Mouse (Mus musculus) gastrocnemius, postnatal 36 days (tissue): ENCODE measurements at regions not wholly inside any gene's neighbourhood (a gene's known extent, or its start where the extent isn't known, plus 50 kb on each side); places are given as distances from the start of the nearest gene placed in this dataset.

ENCODE experiments used
- DNase-seq, 2 experiments: peaks; one replicate each; pipeline ENCODE4 v3.0.0; 2022
- intact Hi-C: fragments of 180-260 bp; cut with DNase I; formaldehyde crosslinking; loops from one replicate; pipeline ENCODE4 v1.15.1; 2025

- no peak for DNase-seq
- intact Hi-C loops: no loop called here
These were observed 395.6 kb downstream of the Bcl11a start for GRCm38 (mm10) chr11:24473368-24474010.

DNA sequence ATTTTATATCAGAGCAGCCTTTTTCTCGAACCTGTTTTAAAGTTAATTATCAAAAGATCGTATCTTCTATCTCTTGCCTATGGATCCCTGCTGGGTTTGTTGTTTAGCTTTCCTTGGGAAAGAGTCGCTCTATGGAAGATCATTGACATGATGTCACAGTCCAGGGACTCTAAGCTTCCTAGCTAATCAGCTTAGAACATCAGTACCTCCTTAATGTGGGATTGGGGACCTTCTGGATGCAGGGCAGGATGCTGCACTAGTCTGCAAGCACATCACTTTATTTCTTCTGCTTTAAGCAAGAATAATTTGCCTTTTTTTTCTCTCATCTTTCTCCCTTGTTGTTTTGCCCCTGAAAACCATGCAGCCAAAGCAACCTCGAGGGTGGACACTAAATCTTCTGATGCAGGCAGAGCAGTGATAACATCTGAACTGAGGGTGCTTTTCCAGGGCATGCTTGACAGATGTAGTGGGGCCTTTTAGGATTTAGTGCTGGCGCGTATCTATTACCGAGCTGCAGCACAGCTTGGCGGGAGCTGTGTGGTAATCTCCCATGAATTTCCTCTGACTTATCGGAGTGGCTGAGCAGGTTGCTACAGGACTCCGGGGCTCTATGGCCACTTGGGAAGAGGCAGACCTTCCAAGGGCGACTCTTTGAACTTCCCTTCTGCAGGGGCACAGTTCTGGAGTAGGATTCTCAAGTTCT lies 425.0 kb downstream of the Bcl11a start:
- DNase-seq: no peak
- intact Hi-C loops: no loop called here

- DNase-seq: no peak
- intact Hi-C loops: no loop called here
These were observed 437.7 kb downstream of the Bcl11a start for GRCm38 (mm10) chr11:24515568-24515967.

DNA sequence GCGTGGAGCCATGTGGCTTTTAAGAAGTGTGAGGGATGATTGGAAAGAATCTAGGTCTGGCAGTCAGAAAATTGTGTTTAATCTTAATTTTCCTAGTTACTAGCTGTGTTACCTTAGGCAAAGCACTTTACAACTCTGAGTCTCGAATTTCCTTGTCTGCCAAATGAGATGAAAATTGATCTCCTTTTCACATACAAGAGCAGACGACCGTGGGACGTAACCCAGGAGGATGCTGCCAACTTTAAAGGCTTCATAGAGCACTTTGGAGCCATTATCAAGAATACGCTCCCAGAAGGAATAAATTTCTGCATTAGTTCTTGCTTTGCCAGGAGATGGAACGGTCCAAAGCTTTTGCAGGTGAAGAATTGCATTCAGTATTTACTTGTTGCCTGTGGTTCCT lies 457.6 kb downstream of the Bcl11a start:
- intact Hi-C loops: no loop called here
- DNase-seq: no peak

- intact Hi-C loops: no loop called here
- DNase-seq: no peak
These were observed 459.9 kb downstream of the Bcl11a start for GRCm38 (mm10) chr11:24537721-24538120.

GRCm38 (mm10) chr11:24569655-24570054 lies 491.8 kb downstream of the Bcl11a start:
- DNase-seq: no peak
- intact Hi-C loops: no loop called here

DNA sequence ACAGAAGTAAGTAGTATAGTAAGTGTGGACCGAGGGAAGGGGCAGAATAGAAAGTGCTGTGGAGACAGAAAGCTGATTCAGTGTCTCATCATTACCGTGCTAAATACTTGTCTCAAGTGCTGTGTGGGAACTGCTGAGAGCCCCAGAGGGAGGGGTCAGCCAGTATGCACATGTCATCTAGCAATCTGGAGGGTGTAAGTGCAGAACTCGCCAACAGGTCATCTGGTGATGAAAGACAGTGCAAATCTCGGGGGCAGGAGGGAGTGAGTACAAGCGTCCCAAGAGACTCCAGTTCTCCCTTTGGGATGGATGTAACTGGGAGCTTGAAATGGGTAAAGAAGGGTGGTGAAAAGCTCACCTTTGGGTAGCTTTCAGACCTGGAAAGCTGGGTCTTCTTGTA lies 535.7 kb downstream of the Bcl11a start:
- no peak for DNase-seq

GRCm38 (mm10) chr11:24615436-24615835 lies 537.6 kb downstream of the Bcl11a start:
- intact Hi-C loops: no loop called here
- no peak for DNase-seq

More for the DNA sequence above, 535.7 kb downstream of the Bcl11a start:
- intact Hi-C loops: no loop called here

DNA sequence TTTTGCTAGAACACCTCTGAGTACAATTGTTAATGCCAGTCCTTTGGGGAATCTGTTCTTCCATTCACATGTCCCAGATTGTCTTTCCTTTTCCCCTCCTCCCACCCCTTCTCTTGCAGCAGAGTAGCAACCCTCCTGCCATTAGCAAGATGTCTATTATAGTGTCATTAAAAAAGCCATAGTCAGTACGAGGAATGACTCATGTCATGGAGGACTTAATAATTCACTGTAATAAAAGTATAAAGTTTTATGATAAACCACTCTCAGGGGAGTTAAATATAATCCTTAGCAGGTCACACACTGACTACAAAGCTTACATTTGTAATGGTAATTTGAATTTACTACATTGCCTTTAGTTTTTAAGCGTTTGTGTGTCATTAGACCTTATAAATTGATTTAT lies 540.7 kb downstream of the Bcl11a start:
- intact Hi-C loops: no loop called here
- DNase-seq: no peak

DNA sequence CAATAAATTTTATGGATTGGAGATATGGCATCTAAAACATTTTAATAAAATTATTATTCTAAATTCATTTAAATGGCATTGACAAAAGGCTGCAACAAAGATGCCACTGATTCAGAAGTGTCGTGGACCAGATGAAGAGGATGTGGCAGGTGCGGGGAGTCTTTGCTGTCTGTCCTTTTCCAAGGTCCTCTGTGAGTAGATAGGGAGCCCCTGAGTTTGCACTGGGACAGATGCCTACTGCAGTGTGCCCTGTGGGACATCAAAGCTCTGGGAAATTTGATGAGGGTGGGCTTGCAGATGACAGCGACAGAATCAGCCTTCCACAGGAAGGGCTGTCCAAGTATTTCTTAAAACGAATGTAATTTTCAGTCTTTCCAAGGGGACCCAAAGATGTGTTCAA lies 541.2 kb downstream of the Bcl11a start:
- DNase-seq: no peak
- intact Hi-C loops: no loop called here

- DNase-seq: no peak
- intact Hi-C loops: no loop called here
These were observed 550.8 kb downstream of the Bcl11a start for GRCm38 (mm10) chr11:24628619-24629018.

DNA sequence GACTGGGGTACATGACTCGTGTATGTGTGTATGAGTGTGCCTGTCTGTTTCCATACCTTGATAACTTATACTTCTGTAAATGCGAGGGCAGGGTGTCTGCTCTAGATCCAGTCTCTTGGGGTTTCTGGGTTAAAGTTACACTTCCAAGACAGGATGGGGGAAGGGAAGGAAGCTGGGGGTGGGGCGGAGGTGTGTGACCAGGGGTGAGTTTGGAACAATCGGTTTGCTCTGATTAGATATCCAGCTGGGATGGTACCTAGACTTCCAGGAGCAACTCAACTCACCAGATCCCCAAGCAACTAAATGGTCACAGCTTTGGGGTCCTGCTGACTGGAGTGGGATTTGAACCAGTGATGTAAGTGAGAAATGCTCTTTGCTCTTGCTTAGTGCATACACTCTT lies 551.6 kb downstream of the Bcl11a start:
- no peak for DNase-seq
- intact Hi-C loops: no loop called here

DNA sequence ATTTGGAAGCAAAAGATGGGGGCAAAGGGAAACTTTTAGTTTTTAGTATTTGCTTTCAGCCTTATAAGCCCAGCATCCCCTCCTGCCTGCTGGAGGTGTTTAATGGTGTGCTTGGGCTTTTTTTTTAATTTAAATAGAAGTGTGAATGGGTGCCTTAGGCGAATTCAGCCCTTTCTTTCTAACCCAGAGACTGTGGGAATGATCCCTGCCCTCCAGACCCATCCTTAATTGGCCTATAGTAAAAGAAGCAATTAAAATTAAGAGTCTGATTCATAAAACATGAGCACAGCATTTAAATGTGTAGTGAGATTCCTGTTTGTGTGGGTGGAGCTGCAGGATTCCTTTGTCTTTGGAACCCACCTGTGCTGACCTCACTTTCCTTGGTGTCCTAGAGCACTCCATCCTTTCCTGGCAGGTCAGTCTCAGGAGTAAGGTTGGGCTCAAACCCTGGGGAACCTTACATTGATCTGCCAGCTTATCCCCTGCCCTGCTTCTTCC lies 552.6 kb downstream of the Bcl11a start:
- intact Hi-C loops: no loop called here
- no peak for DNase-seq

GRCm38 (mm10) chr11:24631651-24632050 lies 553.8 kb downstream of the Bcl11a start:
- DNase-seq: no peak
- intact Hi-C loops: no loop called here

- DNase-seq: no peak
- intact Hi-C loops: no loop called here
These were observed 558.9 kb downstream of the Bcl11a start for GRCm38 (mm10) chr11:24636716-24637115.

- intact Hi-C loops: no loop called here
- DNase-seq: no peak
These were observed 565.7 kb downstream of the Bcl11a start for GRCm38 (mm10) chr11:24643439-24644109.

- intact Hi-C loops: no loop called here
- DNase-seq: no peak
These were observed 575.0 kb downstream of the Bcl11a start for GRCm38 (mm10) chr11:24652852-24653251.

DNA sequence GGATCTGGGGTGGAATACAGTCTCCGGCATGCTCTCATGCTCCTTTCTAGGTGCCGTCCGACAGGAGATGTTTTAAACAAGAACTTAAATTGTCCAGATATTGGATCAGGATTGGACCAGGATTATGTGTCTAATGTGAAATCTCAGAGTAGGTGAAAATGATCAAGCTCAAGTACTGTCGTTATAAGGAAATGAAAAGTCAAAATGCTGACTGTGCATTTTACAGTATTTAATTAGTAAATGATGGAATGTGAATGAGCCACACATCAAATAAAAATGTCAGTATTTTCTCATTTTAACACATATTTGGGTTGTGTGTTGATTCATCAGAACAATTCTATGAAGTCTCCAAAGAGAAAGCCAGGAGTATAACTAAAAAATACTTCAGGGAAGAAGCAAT lies 586.2 kb downstream of the Bcl11a start:
- intact Hi-C loops: no loop called here
- DNase-seq: no peak

GRCm38 (mm10) chr11:24665310-24665709 lies 587.5 kb downstream of the Bcl11a start:
- intact Hi-C loops: no loop called here

DNA sequence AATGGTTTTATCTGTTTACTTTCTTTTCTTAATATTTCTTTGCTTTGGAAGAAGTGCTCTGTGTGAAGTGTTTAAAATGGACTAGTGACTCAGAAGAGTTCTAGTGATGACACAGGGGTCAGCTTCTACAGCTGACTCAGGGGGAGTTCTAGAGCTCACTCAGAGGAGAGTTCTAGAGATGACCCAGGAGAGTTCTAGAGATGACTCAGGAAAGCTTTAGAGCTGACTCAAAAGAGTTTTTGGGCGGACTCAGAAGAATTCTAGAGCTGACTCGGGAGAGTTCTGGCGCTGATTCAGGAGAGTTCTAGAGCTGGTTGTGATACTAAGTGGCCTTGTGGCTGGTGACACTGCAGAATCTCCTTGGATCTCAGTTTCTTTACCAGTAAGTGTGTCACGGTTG lies 593.8 kb downstream of the Bcl11a start:
- intact Hi-C loops: no loop called here
- DNase-seq: no peak

More at GRCm38 (mm10) chr11:24665310-24665709, 587.5 kb downstream of the Bcl11a start:
- no peak for DNase-seq
